Mouse (Mus musculus) forebrain, embryonic 12.5 days (tissue): ENCODE measurements around the gene Slco3a1. TPM values are rescaled to one million over a fixed set of nuclear protein-coding genes. Genes with fewer than 3 reads are reported as not detected.

Experiments
- ATAC-seq: fragments of 200-750 bp; cut with Nextera tagmentation; 2 replicates; pipeline ENCODE4 v1.8.0; 2017; ENCODE audit warnings: moderate TSS enrichment; ENCODE audit not compliant: low FRiP score
- H3K27ac ChIP-seq: fragments of 300-500 bp; sonication (generic); 2 replicates; pipeline ENCODE4 v1.5.1; 2016; ENCODE audit warnings: mild to moderate bottlenecking
- H3K27me3 ChIP-seq: fragments of 300-500 bp; sonication (generic); 2 replicates; pipeline ENCODE4 v1.6.1; 2016; ENCODE audit warnings: mild to moderate bottlenecking
- H3K36me3 ChIP-seq: fragments of 300-500 bp; sonication (generic); replicated peaks from 2 replicates; pipeline ENCODE4 v1.6.1; 2016; ENCODE audit warnings: mild to moderate bottlenecking
- H3K4me1 ChIP-seq: fragments of 300-500 bp; sonication (generic); 2 replicates; pipeline ENCODE4 v1.6.1; 2016
- H3K4me2 ChIP-seq: fragments of 300-500 bp; sonication (generic); 2 replicates; pipeline ENCODE4 v1.6.1; 2016; ENCODE audit warnings: mild to moderate bottlenecking, moderate library complexity
- H3K4me3 ChIP-seq: fragments of 300-500 bp; sonication (generic); replicated peaks from 2 replicates; pipeline ENCODE4 v1.5.1; 2016; ENCODE audit warnings: mild to moderate bottlenecking
- H3K9ac ChIP-seq: fragments of 300-500 bp; sonication (generic); 2 replicates; pipeline ENCODE4 v1.6.1; 2016; ENCODE audit warnings: mild to moderate bottlenecking
- H3K9me3 ChIP-seq: fragments of 300-500 bp; sonication (generic); 2 replicates; pipeline ENCODE4 v1.6.1; 2016
- WGBS: fragments of 180-500 bp; shearing (Covaris S2); methylation state at CpG from one replicate; pipeline ENCODE4 v1.1.7; 2016; 5-methylcytosine and 5-hydroxymethylcytosine counted together
- polyA plus RNA-seq: library from polyadenylated mRNA; unstranded; fragments of >200 nt; fragmentation: Nextera tagmentation; extraction: Ambion mirVana; gene quantifications from 2 replicates; pipeline ENCODE4 v1.2.1, GENCODE M21; 2016

Slco3a1 gene
- polyA plus RNA-seq: 12.0 and 13.7 TPM in 2 replicates

GRCm38 (mm10) chr7:74554608-74555311 is at the start of gene Slco3a1:
Gene Slco3a1 (minus strand): TSS chr7:74554780.
- peaks cover 15% of the 10 kb centered on the region for H3K4me1 ChIP-seq
- peaks cover 37% of the 10 kb centered on the region for H3K27me3 ChIP-seq

DNA sequence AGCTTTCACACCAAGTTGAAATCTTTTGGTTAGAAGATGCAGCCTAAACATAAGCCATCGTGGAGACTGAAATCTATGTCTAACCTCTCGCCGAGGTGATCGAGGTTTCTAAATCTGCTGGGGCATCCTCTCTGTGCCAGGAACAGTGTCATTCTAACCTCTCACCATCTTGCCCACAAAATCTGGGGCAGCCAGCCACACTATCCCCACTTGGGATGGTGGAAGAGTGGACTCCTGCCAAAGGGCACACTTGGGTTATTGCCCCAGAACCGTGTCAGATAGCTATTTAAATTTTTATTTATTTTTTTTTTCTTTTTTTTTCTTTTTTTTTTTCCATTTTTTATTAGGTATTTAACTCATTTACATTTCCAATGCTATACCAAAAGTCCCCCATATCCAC is 46.4 kb upstream of the Slco3a1 start:
- no peak overlapping the region for H3K4me2 ChIP-seq
- ATAC-seq: no peak
- H3K9ac ChIP-seq: no peak overlapping the region
- no peaks in the 10 kb centered on the region for H3K27me3 ChIP-seq
- 95% methylated on average over 5 of the region's 5 CpGs for WGBS
- no peaks in the 10 kb centered on the region for H3K9me3 ChIP-seq
- no peak overlapping the region for H3K4me3 ChIP-seq
- no peaks in the 10 kb centered on the region for H3K36me3 ChIP-seq
- no peaks in the 10 kb centered on the region for H3K4me1 ChIP-seq
- H3K27ac ChIP-seq: no peak overlapping the region

More at GRCm38 (mm10) chr7:74554608-74555311, at the start of gene Slco3a1:
- 1% methylated on average over 62 of the region's 66 CpGs for WGBS
- peak within 1 kb of the TSS; percentile 81 for H3K9ac ChIP-seq
- ATAC-seq: peak; percentile 91
- H3K27ac ChIP-seq: peak within 1 kb of the TSS; percentile 85
- H3K4me2 ChIP-seq: peak within 1 kb of the TSS; percentile 91
- no peaks in the 10 kb centered on the region for H3K36me3 ChIP-seq
- peak within 1 kb of the TSS; percentile 74 for H3K4me3 ChIP-seq
- H3K9me3 ChIP-seq: no peaks in the 10 kb centered on the region

DNA sequence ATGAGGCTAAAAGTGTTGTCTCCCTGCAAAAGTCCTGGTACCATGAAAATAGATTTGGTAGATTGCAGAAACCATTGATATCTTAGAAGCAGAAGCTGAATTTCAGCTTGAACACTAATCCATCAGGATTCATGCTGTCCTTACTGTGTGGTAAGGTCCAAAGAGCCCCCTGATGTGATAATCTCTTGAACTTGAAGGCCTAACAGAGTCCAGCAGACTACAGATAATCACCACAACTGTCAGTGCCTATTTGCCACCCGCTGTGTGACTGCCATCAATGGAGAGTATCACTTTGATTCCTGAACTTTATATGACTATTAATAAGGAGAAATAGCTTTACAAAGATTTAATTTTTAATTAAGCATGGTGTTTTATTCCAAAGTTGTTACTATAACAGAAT is 24.8 kb upstream of the Slco3a1 start:
- Histone ChIP-seq H3K27me3 (no peaks in the 10 kb centered on the region), H3K27ac (no peak overlapping the region), H3K4me3 (no peak overlapping the region), H3K36me3 (no peaks in the 10 kb centered on the region), H3K9ac (no peak overlapping the region), H3K4me1 (no peaks in the 10 kb centered on the region), H3K9me3 (no peaks in the 10 kb centered on the region), H3K4me2 (no peak overlapping the region)
- ATAC-seq: no peak
- 65% methylated on average over 1 of the region's 1 CpGs for WGBS

DNA sequence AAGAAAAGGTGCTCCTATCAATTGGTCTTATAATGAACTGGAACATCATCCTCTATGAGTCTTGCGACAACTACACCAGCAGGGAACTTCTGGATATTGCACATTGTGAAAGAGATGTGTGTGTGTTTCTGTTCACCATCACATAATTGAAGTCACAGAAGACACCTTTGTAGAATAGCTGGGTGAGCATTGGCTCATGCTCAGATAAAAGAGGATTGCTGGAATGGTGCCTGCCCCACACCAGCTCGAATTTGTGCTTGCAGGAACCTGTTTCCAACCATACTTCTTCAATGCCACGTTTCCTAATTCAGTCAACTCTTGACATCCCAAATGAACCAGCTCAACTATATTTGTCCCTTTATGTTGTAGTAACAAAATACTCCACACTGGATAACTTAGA is 21.1 kb upstream of the Slco3a1 start:
- H3K9ac ChIP-seq: no peak overlapping the region
- no peaks in the 10 kb centered on the region for H3K27me3 ChIP-seq
- no peaks in the 10 kb centered on the region for H3K9me3 ChIP-seq
- no peaks in the 10 kb centered on the region for H3K36me3 ChIP-seq
- no peak overlapping the region for H3K4me2 ChIP-seq
- WGBS: 78% methylated on average over 3 of the region's 3 CpGs
- no peak for ATAC-seq
- H3K4me1 ChIP-seq: no peaks in the 10 kb centered on the region
- H3K27ac ChIP-seq: no peak overlapping the region
- H3K4me3 ChIP-seq: no peak overlapping the region

DNA sequence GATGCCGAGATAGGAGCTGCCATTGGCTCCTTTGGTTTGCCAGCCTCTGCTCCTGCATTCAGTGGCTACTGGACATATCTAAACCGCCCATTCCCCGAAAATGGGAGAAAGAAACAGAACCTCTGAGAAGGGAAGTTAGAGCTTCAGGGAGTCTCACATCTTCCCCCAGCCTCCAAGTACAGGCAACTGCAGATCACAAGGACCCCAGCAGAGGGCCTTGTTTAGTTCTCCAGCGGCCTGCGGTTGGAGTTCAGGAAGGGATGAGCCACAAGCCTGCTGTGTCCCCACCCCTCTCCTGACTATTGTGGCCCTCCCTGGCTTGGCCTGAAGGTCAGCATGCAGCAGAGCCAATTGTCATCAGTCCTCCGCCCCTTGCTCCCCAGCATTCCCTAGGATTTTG is 836 bp upstream of the Slco3a1 start:
- ATAC-seq: peak; percentile 27; the same call in 1 of the 2 replicates
- Histone ChIP-seq H3K27ac (no peak overlapping the region), H3K4me3 (peak overlapping the region; percentile 74), H3K36me3 (no peaks in the 10 kb centered on the region), H3K4me2 (peak overlapping the region; percentile 91), H3K27me3 (peaks cover 37% of the 10 kb centered on the region), H3K9me3 (no peaks in the 10 kb centered on the region), H3K4me1 (peaks cover 15% of the 10 kb centered on the region), H3K9ac (peak overlapping the region; percentile 81; the same call in 1 of the 2 replicates)
- WGBS: 16% methylated on average over 6 of the region's 6 CpGs

DNA sequence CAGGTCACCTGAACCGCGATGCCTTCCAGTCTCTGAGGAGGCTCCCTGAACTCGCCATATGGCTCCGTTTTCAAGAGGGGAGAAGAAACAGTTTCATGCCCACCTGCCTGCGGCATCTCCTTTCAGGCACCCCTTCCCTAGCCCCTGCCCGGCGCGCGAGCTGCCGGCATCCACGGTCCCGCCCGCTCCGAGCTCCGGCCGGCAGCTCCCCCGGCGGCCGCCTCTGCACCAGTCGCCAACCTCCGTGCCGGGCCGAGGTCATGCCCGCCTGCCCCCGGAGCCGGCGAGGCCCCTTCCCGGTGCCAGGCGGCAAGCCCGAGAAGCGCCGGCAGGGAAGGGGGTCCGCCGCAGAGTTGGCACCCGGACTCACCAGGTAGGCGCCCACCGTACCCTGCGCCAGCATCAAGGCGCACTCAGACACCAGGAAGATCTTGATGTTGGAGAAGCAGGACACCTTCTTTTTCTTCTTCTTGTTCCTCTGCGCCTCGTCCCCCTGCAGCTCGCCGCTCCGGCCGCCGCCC is 479 bp downstream of the Slco3a1 start:
- H3K4me3 ChIP-seq: peak overlapping the region; percentile 74
- peak overlapping the region; percentile 91 for H3K4me2 ChIP-seq
- H3K9me3 ChIP-seq: no peaks in the 10 kb centered on the region
- peak; percentile 57 for ATAC-seq
- peak overlapping the region; percentile 85 for H3K27ac ChIP-seq
- 1% methylated on average over 45 of the region's 46 CpGs for WGBS
- peaks cover 37% of the 10 kb centered on the region for H3K27me3 ChIP-seq
- H3K4me1 ChIP-seq: peaks cover 15% of the 10 kb centered on the region
- H3K36me3 ChIP-seq: no peaks in the 10 kb centered on the region
- H3K9ac ChIP-seq: peak overlapping the region; percentile 81

DNA sequence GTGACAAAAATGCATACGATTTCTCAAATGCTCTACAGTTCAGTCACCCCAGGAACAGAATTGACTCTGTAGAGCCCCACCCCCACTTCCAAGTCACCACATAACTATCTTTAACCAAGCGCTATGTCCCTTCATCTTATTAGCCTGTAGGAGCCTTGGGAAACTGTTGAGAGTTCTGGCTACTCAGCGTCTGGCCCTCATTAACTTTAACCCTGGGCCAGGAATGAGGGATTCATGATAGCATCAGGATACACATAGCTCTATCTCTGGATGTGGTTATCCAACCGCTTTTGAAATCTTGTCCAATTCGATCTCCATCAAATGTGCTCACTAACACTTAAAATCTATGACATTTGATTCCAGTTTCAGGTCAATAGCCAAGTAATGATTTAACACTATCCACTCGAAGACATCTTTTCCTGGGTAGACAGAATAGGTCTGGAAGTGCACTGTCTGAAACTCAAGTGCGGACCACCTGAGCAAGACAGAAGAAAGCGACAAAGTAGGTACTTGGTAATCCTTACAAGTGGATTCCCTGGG is 1.4 kb downstream of the Slco3a1 start:
- WGBS: 56% methylated on average over 8 of the region's 8 CpGs
- Histone ChIP-seq H3K4me1 (peaks cover 15% of the 10 kb centered on the region), H3K27ac (no peak overlapping the region), H3K9ac (no peak overlapping the region), H3K9me3 (no peaks in the 10 kb centered on the region), H3K4me3 (peak overlapping the region; percentile 74), H3K4me2 (peak overlapping the region; percentile 91), H3K36me3 (no peaks in the 10 kb centered on the region), H3K27me3 (peaks cover 37% of the 10 kb centered on the region)
- no peak for ATAC-seq

GRCm38 (mm10) chr7:74552546-74552945 is 2.0 kb downstream of the Slco3a1 start:
- ATAC-seq: no peak
- WGBS: 78% methylated on average over 4 of the region's 4 CpGs
- Histone ChIP-seq H3K4me1 (peaks cover 15% of the 10 kb centered on the region), H3K9me3 (no peaks in the 10 kb centered on the region), H3K27ac (no peak overlapping the region), H3K27me3 (peaks cover 37% of the 10 kb centered on the region), H3K9ac (no peak overlapping the region), H3K36me3 (no peaks in the 10 kb centered on the region), H3K4me3 (0 out of 2 replicates have a peak overlapping the region, but pooled peaks have one; percentile 5), H3K4me2 (peak overlapping the region; percentile 91)

- Histone ChIP-seq H3K4me1 (peaks cover 15% of the 10 kb centered on the region), H3K9me3 (no peaks in the 10 kb centered on the region), H3K27me3 (peaks cover 37% of the 10 kb centered on the region), H3K27ac (no peak overlapping the region), H3K9ac (no peak overlapping the region), H3K4me2 (peak overlapping the region; percentile 91; the same call in 1 of the 2 replicates), H3K4me3 (0 out of 2 replicates have a peak overlapping the region, but pooled peaks have one; percentile 5), H3K36me3 (no peaks in the 10 kb centered on the region)
- WGBS: 45% methylated on average over 2 of the region's 2 CpGs
- no peak for ATAC-seq
Observed at GRCm38 (mm10) chr7:74552000-74552358, 2.6 kb downstream of the Slco3a1 start.

DNA sequence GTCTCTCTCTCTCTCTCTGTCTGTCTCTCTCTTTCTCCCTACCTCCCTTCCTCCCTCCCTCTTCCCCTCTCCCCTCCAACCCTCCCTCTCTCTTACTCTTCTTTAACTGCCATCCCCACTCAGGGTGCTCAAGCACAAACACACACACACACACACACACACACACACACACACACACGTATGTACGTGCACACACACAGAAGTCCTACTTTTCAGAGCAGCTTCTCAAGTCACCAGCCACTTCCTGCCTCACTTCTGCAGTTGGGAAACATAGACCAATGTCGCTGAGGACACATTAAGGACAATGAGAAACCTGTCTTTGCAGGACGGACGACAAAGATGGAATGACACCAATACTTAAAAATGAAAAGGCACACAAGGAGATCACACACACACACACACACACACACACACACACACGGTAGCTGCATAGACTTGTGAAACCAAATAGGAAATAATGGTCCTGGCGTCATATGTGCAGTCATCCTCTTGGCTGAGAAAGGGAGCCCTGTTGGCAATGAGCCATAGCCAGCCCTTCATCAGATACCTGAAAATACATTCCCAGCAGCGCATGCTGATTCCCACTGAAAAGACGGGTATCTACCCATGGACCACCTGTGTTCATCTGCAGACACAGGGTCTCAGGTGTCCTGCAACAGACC is 3.1 kb downstream of the Slco3a1 start:
- Histone ChIP-seq H3K4me1 (peaks cover 15% of the 10 kb centered on the region), H3K27ac (no peak overlapping the region), H3K9me3 (no peaks in the 10 kb centered on the region), H3K27me3 (peaks cover 33% of the 10 kb centered on the region), H3K4me3 (no peak overlapping the region), H3K4me2 (peak overlapping the region; percentile 91; the same call in 1 of the 2 replicates), H3K9ac (no peak overlapping the region), H3K36me3 (no peaks in the 10 kb centered on the region)
- no peak for ATAC-seq
- 85% methylated on average over 9 of the region's 9 CpGs for WGBS

DNA sequence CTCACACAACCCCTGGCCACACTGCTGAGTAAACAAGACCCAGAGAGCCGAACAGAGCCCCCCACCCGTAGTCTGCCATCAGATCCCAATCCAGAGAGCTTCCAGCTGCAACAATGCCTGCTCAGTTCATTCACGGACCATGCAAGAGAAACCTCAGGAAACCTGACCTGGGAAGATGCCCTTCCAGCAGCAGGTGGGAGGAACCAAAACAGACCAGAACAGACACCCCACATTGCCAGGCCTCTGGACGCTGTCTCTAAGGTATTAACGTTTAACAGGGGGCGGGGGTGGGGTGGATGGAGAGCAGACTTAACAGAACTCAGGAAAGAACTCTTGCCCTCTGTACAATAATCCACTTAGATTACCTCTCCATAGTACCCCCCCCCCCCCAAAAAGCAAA is 4.9 kb downstream of the Slco3a1 start:
- no peak overlapping the region for H3K4me3 ChIP-seq
- no peaks in the 10 kb centered on the region for H3K9me3 ChIP-seq
- no peaks in the 10 kb centered on the region for H3K36me3 ChIP-seq
- H3K4me1 ChIP-seq: peaks cover 8% of the 10 kb centered on the region
- no peak overlapping the region for H3K9ac ChIP-seq
- no peak overlapping the region for H3K4me2 ChIP-seq
- 27% methylated on average over 6 of the region's 6 CpGs for WGBS
- H3K27ac ChIP-seq: no peak overlapping the region
- no peak for ATAC-seq
- peaks cover 33% of the 10 kb centered on the region for H3K27me3 ChIP-seq

DNA sequence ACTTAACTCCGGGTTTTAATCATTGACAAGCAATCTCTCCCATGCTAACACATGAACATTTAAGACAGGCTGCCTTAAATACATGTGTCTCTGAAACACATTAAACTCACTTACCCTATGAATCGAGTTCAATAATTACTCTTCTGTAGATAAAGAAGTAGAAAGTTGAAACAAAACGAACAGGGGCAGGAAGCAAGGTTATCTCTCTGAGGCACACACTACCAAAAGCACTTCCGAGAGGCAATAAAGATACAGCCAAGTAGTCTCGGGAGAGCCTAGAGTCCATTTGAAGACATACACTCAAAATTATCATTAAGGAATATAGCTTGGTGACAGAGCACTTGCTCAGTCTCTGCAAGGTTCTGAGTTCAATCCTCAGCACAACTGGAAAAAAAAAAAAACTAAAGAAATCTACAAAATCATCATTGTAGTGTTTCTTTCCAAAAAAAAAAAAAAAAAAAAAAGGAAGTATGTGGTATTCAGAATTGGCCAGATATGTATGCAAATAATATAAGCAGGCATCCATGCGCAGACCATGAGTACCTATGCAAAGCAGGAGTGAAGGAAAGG is 5.5 kb downstream of the Slco3a1 start:
- Histone ChIP-seq H3K4me3 (no peak overlapping the region), H3K4me1 (peaks cover 8% of the 10 kb centered on the region), H3K4me2 (no peak overlapping the region), H3K27ac (no peak overlapping the region), H3K36me3 (no peaks in the 10 kb centered on the region), H3K27me3 (peaks cover 33% of the 10 kb centered on the region), H3K9ac (no peak overlapping the region), H3K9me3 (no peaks in the 10 kb centered on the region)
- WGBS: 88% methylated on average over 6 of the region's 6 CpGs
- ATAC-seq: no peak
